Mouse (Mus musculus): ENCODE results near the gene Grk5. TPM values are rescaled to one million over a fixed set of nuclear protein-coding genes. Genes with fewer than 3 reads are reported as not detected.

Gene Grk5
- total RNA-seq, 2 experiments from 2014 or later = 3.9 to 5.4 TPM

DNA sequence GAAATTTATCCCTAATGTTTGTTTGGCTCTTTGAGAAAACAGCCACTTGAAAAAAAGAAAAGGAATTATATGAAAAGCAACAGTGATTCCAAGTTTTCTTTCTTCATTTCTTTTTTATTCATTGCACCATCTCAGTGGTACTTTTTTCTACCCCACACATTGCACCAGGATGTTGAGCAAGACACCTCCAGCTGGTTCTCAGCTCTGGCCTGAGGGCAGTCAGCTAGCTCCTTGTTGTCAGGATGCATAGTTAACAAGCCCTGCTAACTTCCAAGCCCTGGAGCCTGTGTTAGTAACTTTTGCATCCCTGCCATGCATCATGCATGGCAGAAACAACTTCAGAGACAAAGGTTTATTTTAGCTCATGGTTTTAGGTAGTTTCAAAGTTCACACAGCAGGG, 163.2 kb downstream of the Grk5 start:
- TF ChIP-seq CTCF (IDR thresholded peaks at IDR 0.05) = no peak
- Histone ChIP-seq H3K4me3 (no peak overlapping the region), H3K27ac (peak overlapping the region; percentile 44; the same call in 1 of the 2 replicates)
- intact Hi-C loops (cut with DNase I) = no loop called here
- DNase-seq = no peak

DNA sequence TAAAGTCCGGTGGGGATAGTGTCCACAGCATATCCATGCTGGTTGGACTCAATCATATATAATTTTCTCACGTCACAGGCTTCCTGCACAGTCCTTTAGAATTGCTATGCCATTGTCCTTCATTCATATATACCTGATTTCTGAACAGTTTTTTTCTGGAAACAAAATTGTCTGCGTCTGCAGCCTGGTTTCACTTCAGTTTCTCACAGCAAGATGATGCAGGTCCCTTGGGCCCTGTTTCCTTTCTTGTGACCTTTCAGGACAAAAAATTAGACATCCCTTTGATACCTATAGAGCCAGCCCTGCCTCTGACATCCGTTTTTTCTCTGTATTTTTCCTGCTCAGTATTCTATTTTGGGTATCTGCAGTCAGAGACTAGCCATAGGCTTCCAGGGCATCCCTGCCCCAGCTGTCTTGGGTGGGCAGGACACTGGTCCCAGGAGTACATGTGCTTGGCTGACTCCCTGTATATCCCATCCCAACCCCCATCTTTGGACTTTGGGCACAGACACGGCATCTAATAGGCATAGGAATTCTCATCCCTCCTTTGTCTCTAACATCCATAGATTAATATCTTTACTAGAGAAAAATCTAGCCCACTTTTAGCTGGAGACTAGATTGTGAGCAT, 167.3 kb downstream of the Grk5 start:
- no peak overlapping the region for H3K4me3 ChIP-seq
- H3K27ac ChIP-seq = peak overlapping the region; percentile 17; the same call in 1 of the 2 replicates
- intact Hi-C loops (cut with DNase I) = no loop called here
- no peak for DNase-seq
- TF ChIP-seq CTCF (IDR thresholded peaks at IDR 0.05) = no peak

DNA sequence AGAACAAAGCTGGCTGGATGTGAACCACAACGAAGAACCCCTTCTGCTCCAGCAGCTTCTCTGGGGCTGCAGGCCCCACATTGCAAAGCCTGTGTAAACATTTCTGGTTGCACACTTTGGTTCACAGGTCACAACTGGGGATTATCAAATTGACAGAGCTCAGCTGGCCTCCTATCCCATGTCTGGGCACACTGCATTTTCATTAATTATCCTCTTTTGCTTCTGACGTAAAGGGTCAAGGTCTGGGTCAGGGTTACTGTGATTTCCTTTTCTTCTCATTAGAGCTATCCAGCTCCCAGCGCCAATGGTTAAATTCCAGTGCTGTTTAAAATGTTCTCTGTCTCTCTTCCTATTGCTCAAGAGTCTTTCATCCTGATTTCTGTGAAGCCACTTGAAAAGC, 168.0 kb downstream of the Grk5 start:
- no peak for DNase-seq
- H3K27ac ChIP-seq = peak overlapping the region; percentile 17; the same call in 1 of the 2 replicates
- intact Hi-C loops (cut with DNase I) = no loop called here
- no peak overlapping the region for H3K4me3 ChIP-seq
- no peak for TF ChIP-seq CTCF (IDR thresholded peaks at IDR 0.05)

- peak; percentile 43 for TF ChIP-seq CTCF (IDR thresholded peaks at IDR 0.05)
- H3K27ac ChIP-seq = no peak overlapping the region
- H3K4me3 ChIP-seq = no peak overlapping the region
- intact Hi-C loops (cut with DNase I) = loop anchor here (5.0 kb wide), 1 partner anchor 172 kb away; no protein-coding TSS in a partner anchor
- no peak for DNase-seq
These were observed 174.8 kb downstream of the Grk5 start for GRCm38 (mm10) chr19:61064386-61064785.

- peak; percentile 22; the same call in 1 of the 2 replicates for TF ChIP-seq CTCF (IDR thresholded peaks at IDR 0.05)
- intact Hi-C loops (cut with DNase I) = no loop called here
- DNase-seq = no peak
These were observed 175.5 kb downstream of the Grk5 start for GRCm38 (mm10) chr19:61065011-61065410.

GRCm38 (mm10) chr19:61078622-61079021, 189.1 kb downstream of the Grk5 start:
- TF ChIP-seq CTCF (IDR thresholded peaks at IDR 0.05) = no peak
- Histone ChIP-seq H3K27ac (no peak overlapping the region), H3K4me3 (no peak overlapping the region)
- DNase-seq = no peak
- intact Hi-C loops (cut with DNase I) = no loop called here

More at GRCm38 (mm10) chr19:61065011-61065410, 175.5 kb downstream of the Grk5 start:
- H3K4me3 ChIP-seq = no peak overlapping the region
- no peak overlapping the region for H3K27ac ChIP-seq

- H3K4me3 ChIP-seq = no peak overlapping the region
- intact Hi-C loops (cut with DNase I) = no loop called here
- TF ChIP-seq CTCF (IDR thresholded peaks at IDR 0.05) = no peak
- no peak for DNase-seq
- H3K27ac ChIP-seq = peak overlapping the region; percentile 44
These were observed 190.8 kb downstream of the Grk5 start for GRCm38 (mm10) chr19:61080251-61080749.

DNA sequence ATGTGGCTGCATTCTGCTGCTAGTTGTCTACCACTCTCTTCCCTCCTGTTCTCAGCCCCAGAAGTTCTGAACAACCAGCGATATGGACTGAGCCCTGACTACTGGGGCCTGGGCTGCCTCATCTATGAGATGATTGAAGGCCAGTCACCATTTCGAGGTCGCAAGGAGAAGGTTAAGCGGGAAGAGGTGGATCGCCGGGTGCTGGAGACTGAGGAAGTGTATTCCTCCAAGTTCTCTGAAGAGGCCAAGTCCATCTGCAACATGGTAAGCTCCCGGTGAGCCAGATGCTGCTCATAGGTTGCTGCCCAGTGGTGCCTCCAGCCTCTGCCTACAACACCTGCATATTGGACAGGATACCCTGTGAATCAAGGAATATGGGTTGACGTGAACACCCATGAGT, 193.5 kb downstream of the Grk5 start:
- intact Hi-C loops (cut with DNase I) = no loop called here
- no peak for TF ChIP-seq CTCF (IDR thresholded peaks at IDR 0.05)
- H3K27ac ChIP-seq = no peak overlapping the region
- DNase-seq = no peak
- H3K4me3 ChIP-seq = no peak overlapping the region

DNA sequence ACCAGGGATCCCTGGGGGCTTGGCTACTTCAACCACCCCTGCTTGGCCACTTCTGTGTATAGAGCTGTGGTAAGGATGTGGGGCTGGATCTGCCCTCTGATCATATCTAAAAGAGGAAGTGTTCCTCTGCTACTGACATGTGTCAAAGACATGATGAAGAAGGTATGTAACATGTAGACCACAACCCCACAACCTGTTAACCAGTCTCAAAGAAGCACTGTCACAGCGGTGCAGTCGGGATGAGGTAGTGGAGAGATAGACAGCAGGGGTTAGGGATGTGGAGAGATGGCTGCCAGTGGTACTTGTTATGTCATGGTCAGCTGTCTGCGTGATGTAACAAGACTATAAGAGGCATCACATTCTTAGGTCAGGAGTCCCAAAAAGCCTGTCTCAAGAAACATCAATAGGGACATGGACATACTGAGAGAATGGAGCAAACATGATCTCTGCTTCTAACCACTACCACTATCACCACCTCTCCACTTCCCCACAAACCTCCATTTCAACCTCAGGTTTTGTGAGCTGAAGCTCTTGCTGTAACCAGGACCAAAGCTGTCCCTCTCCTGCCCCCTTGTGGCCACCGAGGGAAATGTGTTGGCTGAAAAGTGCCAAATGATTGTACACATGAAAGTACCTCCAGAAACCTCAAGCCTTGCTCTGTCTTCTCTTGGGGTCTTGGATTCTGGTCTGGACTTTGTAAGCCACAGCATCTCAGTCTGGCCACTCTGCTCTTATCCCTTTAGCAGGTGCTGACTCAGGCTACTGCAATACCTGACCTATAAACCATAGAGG, 194.8 kb downstream of the Grk5 start:
- peak; percentile 88 for DNase-seq
- TF ChIP-seq CTCF (IDR thresholded peaks at IDR 0.05) = peak; percentile 91
- H3K27ac ChIP-seq = no peak overlapping the region

DNA sequence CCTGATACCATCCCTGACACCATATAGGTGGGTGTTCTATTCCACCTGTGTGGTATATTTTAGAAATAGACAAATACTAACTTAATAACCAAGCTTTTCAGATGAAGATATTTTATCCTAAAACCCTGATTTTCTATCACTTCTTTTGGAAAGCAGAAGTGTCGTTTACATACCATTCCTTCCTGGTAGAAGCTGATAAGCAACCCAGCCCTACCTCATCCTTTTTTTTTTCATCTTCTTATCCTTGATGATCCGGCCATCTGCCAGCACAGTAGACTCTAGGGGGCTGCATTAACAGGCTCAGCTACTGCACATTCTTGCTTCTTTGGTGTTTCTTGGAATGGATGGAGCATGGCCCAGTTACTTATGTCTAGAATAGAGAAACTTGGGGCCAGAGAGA, 195.7 kb downstream of the Grk5 start:
- no peak for DNase-seq
- no peak for TF ChIP-seq CTCF (IDR thresholded peaks at IDR 0.05)
- intact Hi-C loops (cut with DNase I) = loop anchor here (2.0 kb wide), 1 partner anchor 246 kb away; no protein-coding TSS in a partner anchor
- H3K27ac ChIP-seq = no peak overlapping the region
- no peak overlapping the region for H3K4me3 ChIP-seq

More for the DNA sequence above, 194.8 kb downstream of the Grk5 start:
- intact Hi-C loops (cut with DNase I) = loop anchor here (1.0 to 2.0 kb wide), 2 partner anchors 195 to 246 kb away; partner anchors contain the start of gene Grk5
- no peak overlapping the region for H3K4me3 ChIP-seq

- TF ChIP-seq CTCF (IDR thresholded peaks at IDR 0.05) = no peak
- intact Hi-C loops (cut with DNase I) = no loop called here
- no peak overlapping the region for H3K4me3 ChIP-seq
- no peak for DNase-seq
- H3K27ac ChIP-seq = no peak overlapping the region
These were observed 198.2 kb downstream of the Grk5 start for GRCm38 (mm10) chr19:61087781-61088180.

DNA sequence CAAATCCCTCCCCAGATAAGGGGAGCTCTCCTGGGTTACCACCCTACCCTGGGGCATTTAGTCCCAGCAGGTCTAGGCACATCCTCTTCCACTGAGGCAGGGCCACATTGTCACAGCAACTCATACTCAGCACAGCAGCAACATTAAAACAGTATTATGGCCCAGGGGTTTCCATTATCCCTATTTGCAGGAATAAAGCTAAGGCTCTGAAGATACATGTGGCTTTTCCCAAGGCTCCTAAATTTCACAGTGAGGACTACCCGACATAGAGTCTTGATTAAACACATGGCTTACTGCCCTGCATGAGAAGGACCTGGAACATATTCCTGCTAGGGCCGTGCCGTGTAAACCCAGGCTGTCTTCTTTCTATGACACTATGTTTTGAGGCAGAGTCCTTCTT, 199.5 kb downstream of the Grk5 start:
- no peak for TF ChIP-seq CTCF (IDR thresholded peaks at IDR 0.05)
- no peak for DNase-seq
- Histone ChIP-seq H3K4me3 (no peak overlapping the region), H3K27ac (no peak overlapping the region)
- intact Hi-C loops (cut with DNase I) = no loop called here

GRCm38 (mm10) chr19:61090541-61090940, 201.0 kb downstream of the Grk5 start:
- intact Hi-C loops (cut with DNase I) = no loop called here

More at GRCm38 (mm10) chr19:61090541-61090940, 201.0 kb downstream of the Grk5 start:
- no peak for TF ChIP-seq CTCF (IDR thresholded peaks at IDR 0.05)
- Histone ChIP-seq H3K4me3 (no peak overlapping the region), H3K27ac (no peak overlapping the region)
- no peak for DNase-seq
